Mouse (Mus musculus): ENCODE data around the gene Pbx4.

The Pbx4 gene

DNA sequence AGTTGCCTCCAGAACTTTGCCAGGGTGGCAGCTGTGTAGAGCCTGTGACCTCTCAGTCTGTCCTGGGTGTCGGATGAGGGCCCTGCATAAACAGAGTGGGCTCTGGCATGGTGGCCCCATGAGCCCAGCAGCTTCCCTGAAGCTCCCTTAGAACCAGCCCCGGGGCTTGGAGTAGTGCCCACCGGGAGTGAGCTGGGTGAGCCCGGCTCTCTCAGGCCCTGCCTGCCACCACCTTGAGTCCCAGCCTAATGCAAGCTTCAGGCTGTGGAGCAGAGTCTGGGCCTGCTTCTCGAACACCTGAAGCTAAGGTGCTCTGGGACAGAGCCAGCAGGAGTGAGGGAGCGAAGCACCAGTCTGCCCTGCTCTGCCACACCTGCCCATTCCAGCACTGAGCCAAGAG is 38.6 kb downstream of the Pbx4 start:
- DNase-seq (ENCODE audit: low read depth, low spot score) = no peak

DNA sequence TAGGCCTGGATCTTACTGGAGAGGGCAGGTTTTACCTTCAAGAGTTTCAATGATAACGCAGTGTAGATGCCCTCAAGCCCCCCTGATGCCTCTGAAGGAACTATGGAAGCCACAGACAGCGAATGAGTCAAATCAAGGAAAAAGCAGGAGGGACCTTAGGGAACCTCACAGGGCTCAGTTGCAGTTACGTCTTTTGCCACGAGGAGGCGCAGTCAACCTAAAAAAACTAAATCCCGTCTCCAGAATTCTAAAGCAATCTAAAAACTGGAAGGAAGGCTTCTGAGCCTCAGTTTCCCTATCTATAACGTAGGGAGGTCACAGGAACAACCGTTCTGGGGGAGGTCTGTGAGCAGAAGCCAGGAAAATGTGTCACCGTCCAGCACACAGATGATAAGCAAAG is 41.9 kb downstream of the Pbx4 start:
- DNase-seq (ENCODE audit: low read depth, low spot score) = peak; percentile 90

DNA sequence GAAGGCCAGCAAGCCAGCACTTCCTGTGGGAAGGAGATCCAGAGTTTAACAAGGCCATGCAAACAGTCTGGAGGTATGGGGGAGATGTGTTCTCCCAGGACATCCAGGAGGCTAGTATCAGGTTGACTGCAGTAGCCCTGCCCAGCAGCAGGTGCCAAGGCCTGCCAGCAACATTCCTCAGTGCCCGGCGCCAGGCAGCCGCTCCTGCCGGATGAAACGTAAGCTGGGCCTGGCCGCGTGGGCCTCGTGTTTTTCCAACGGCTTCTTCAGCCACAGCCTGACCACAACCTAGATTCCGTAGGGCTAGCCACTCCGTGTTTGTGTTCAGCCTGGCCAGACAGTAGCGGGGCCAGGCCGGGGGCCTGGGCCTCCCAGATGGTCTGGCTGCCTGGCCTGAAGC is 42.4 kb downstream of the Pbx4 start:
- DNase-seq (ENCODE audit: low read depth, low spot score) = peak; percentile 22

DNA sequence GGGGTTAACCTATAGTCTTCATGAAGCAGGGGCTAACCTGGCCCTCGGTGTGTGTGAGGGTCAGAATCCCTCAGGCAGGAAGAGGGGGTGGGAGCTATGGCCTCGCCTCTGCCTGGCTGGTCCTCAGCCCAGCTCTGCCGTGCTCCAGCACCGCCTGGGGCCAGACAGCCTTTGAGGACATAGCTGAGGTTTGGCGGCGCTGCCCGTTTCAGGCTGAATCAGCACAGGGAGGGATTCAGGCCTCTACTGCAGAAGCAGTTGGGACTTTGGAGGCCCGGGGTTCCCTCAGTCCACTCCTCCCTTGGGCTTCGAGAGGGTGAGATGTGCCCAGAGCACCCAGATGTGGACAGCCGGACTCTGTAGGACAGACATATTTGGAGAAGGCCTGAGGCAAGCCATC is 43.8 kb downstream of the Pbx4 start:
- DNase-seq (ENCODE audit: low read depth, low spot score) = peak; percentile 57

DNA sequence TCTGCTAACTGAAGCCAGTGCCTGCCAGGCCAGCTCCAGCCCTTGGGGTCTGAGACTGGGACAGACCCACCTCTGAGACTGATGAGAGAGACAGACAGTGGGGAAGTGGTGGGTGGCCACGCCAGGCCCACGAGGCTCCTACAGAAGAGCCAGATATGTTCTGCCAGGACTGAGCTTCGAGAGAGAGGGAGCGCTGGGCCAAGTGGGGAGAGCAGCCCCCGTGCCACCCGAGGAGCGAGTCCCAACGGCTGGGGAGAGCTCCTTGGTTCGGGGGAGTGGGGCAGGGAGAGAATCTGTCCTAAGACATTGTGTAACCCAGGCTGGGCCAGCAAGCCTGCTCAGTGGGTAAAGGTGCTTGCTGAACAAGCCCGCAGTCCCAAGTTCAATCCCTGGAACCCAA is 44.7 kb downstream of the Pbx4 start:
- DNase-seq (ENCODE audit: low read depth, low spot score) = no peak

DNA sequence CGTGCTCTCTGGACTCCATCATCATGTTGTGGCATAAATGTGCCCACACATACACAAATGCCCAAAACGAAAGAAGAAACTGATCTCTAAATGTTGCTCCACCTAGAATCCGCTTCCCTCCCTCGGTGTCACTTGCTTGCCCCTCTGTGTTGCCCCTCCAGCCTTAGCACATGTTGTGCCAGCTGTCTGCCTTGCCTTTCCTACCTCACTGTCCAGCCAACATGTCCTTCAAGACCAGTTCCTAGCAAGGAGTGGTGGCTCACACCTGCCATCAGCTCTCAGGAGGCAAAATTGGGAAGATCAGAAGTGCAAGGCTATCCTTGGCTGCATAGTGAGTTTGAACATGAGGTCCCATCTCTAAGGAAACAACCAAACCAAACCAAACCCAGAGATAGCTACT is 45.1 kb downstream of the Pbx4 start:
- no peak for DNase-seq (ENCODE audit: low read depth, low spot score)

DNA sequence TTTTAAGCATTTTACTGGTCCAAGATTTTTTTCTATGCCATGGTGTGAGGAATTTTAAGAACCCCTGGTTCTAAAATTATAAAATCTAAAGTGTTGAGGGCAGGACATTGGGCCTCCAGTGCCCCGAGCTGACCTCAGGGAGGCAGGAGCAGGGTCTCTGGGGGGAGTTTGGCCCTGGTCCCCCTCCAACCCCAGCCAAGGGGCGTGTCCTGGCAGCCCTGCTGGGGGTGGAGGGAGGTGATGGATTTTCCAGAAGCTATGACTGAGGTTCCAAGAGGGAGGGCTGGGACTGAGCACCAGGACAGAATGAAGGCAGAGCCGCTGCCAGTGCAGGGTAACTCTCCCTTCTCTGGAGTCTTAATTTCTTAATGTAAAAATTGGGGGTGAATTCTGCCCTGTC is 45.7 kb downstream of the Pbx4 start:
- DNase-seq (ENCODE audit: low read depth, low spot score) = no peak

DNA sequence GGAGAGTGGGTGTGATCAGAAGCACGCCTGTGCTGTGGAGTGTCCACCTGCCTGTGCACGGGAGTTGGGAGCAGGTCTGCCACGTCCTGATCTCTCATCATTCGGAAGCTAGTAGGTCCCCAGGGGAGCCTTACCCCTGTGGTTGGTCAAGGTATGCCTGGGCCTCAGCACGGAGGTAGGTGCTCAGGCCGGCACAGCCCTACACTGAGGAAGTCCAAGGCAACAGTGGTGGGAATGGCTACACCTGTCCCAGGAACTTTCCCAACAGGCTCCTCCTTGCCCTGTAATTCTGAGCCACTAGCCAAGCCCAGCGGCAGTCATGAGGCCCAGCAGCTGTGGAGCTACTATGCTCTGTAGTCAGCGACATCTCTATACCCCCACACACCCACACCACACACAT is 47.4 kb downstream of the Pbx4 start:
- no peak for DNase-seq (ENCODE audit: low read depth, low spot score)

DNA sequence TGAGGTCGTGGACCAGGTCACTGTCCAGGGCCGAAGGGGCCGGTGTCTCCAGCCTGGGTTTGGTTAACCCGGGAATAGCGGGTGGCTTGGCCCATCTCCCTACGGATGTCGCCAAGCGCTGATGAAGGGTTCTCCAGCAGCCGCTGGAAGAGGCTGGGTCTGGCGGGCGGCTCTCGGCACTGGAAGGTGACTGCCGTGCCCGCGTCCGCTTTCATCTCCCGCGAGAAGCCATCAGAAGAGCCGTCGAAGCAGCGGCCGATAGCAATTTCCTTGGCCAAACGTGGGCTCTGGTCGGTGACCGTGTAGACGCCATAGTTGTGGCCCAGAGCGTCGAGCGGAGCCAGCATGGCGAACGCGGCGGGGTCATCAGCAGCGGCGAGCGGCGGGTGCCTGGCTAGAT is 48.5 kb downstream of the Pbx4 start:
- no peak for DNase-seq (ENCODE audit: low read depth, low spot score)

DNA sequence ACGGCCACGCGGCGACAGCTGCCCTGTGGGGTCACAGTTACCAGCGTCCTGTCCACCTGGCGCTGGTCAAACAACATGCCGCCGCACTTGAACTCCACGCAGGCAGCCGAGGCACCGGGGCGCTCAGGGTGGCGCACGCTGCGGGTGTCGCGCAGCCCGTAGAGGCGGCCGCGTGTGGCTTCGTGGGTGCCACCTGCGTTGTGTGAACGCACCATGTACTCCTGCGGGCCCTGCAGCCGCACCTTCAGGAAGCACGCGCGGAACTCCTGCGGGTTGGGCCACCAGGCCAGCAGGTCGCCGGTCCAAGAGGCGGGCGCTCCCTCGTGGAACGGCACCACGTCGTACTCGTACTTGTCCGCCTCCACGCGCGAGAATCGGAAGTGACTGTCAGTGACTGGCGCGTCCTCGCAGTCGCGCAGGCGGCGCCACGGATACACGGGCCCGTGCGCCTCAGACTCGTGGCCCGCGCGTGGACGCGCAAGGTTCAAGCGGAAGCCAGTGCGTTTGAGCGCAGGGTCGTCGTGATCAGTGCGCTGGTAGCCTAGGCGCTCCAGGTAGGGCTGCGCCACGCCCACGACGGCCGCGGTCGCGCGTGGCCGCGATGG is 49.1 kb downstream of the Pbx4 start:
- no peak for DNase-seq (ENCODE audit: low read depth, low spot score)

DNA sequence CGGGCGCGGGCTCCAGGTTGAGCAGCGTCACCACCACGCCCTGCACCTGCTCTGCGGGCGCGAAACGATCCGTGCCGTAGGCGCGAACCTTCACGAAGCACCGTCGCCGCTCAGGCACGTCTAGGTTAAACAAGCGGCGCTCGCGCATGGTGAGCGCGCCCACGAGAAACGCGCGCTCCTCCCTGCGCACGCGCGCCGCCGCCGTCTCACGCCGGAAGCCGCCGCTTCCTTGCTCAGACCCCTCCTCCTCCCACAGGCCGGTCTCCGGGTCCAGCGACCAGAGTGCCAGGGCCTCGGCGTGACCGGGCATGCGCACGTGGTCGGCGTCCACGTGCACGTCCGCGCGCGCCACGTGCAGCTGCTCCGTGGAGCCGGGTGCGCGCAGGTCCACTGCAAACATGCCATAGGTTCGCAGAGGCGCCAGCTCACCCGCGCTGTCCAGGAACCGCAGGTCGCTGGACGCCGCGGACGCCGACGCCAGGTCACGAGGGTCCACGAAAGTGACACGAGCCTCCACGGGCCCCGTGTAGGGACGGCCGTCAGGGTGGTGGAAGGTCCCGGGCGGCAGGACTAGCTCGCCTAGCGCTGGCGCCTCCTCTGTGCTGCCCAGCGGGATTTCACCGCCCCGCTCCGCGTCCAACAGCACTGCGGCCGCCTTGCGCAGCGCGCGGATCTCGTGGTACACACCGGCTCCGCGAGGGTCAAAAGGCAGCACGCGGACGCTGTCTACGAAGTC is 49.9 kb downstream of the Pbx4 start:
- no peak for DNase-seq (ENCODE audit: low read depth, low spot score)

DNA sequence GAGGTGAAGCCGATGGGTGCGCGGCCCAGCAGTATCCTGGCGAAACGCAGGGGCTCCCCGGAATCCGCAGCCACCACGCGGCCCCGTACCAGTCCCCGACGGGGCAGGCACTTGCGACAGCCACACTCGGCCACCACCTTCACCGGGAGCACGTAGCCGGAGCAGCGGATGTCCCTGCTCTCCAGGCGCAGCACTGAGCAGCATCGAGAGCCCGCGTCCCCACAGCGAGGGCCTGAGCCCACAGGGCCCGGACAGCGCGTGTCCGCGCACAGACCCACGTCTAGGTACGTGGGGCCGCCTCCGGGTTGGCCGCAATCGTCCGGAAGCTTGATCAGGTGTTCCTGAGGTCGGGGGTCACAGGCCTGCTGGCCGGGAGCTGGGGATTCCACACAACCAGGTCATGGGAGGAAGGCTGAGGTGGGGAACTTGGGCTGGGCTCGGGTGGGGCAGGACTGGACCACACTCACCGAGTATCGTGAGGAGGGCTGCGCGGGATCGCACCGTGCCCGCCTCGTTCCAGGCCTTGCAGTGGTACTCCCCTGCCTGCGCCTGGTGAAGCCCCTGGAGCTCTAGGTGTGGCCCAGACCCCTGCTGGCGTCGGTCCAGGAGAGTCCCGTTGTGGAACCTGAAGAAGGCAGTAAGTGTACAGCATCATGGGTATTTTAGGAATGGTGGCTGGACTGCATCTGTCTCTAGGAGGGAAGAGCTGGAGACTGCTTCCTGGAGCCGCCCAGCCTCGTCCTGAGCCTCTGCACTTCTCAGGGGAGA is 50.7 kb downstream of the Pbx4 start:
- no peak for DNase-seq (ENCODE audit: low read depth, low spot score)

DNA sequence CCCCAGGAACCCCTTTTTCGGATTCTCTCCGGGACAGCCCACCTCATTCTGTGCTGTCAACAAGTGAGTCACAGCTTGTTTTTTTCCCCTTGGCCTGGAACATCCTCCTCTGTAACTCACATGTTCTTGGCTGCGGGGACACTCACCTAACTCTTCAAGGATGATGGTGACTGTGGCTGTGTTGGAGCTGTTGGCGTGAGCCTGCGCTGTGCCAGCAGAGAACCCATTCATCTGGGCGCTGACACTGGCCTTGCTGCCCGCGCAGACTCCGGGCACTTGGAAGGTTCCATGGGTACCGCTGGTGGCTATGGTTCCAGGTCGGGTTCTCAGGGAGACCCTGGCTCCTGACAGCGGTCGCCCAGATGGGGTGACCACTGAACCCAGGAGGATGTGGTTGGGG is 51.9 kb downstream of the Pbx4 start:
- no peak for DNase-seq (ENCODE audit: low read depth, low spot score)

DNA sequence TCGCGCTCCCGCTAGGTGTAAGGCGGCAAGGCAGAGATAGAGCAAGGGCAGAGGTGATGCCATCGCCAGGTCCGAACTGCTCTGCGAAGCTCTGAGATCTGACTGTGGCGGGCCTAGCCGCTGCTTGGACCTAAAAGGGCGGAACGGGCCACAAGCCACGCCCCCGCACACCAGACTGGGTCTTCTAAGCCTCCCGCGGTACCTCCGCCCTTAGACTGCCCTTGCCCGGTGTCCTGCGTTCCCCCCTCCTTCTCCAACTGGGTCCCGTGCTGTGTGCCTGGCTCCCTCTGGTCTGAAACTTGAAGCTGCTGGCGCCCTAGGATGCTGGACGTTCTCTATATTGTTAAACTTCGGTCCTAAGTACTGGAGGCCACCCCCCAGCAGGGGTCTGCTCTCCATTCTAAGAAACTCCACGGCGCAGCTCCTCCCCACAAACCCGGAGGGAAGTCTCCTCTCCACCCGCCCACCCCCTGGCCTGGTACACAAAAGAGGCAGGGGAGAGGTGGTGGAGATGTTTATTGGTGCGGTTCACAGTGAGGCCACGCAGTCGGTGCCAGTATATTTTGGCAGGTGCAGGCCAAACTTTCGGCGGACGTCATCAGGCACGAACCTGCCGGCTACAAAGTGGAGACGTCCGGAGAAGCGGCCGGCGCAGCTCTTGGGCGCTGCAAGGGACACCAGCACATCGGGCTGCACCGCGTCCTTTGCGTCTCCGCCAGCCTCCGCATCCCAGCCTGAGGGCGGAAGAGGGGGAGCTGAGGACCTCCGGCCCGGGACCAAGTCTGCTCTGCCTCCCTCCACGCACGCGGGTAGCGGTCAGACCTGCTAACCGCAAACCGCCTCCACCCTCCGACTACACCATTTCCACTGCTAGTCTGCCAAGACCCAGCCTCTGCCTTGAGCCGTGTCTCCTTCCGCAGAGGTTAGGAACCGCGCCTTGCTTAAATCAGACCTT is 55.3 kb downstream of the Pbx4 start, which contains the start of gene Cilp2:
Cilp2 (minus strand) TSS at position 399 of the 955 bp plus-strand sequence.
- DNase-seq (ENCODE audit: low read depth, low spot score) = no peak

DNA sequence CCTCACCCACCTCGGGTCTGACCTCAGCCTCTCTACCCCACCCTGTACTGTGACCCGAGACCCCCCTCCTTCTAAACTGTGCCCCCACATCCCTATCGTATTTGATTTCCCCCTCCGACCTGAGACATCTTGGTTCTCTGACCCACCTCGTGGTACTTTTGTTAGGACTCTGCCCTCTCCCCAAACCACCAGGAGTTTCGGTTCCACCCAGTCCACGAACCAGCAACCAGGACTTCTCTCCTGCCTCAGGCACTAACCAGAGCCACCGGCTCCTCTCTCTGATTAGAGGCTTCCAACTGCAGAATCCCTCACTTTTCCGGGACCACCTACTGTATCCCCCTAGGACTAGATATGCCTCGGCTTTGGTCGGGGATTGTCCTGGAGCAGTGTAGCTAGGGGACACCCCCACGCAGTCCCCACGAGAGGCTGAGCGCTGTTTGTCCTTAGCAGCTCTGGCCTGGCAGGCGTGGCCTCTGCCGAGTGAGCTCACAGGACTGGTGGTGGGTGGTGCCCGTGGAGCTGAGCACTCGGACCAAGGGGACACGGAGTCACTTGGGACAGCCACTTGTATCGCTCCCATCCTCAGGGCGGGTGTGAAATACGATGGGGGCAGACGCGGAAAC is 56.1 kb downstream of the Pbx4 start:
- no peak for DNase-seq (ENCODE audit: low read depth, low spot score)

DNA sequence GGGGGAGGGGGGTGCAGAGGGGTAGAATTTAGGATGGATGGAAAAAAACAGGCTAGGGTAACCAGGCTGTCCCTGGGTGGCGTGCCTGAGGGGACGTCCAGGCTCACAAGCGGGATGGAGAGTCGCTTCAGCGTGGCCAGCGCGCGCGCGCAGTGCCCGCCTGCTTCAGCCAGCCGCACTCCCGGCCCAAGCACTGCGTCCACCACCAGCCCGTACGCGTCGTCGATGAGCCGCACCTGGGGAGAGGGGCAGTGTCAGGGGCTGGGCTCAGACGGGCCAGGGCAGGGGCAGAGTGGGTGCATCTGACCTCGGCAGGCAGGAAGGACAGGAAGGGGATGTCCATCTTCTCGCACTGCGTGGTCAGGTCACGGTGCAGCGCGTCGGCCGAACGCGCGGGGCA is 56.6 kb downstream of the Pbx4 start:
- no peak for DNase-seq (ENCODE audit: low read depth, low spot score)

DNA sequence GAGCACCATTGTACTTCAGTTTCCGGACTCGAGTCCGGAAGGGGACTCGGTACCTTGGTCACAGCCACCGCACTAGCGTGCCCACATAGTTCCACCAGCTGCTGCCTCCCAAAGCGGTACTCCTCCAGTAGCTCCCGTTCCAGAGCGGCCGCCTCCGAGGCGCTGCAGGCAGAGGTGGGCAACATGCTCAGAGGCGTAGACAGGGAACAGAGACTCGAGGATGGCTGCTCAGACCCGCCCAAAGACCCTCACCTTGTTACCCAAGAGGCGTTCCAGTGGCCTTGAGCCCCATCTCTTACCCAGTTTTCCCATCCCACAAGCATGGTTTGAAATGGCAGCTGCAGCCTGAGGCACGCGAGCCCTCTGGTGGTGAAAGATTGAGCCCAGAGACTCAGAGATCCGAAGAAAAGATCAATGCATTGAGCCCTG is 58.5 kb downstream of the Pbx4 start:
- DNase-seq (ENCODE audit: low read depth, low spot score) = peak; percentile 43

DNA sequence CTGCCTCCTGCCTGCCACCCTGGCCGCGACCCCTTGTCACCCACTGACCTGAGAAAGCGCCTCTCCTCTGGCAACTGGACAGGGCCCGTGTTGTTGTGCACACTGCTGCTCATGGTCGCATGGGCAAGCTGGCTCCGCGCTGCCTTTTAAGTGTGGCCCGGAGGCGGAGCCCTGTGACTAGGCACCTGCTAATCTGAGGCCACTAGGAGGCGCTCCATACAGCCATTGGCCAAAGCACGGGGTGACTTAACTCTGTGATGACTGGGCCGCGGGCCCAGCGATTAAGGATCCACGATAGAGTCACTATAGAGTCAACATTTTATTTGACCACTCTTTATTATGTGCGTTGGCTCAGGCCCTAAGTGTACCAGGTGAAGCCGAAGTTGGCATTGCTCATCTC is 61.6 kb downstream of the Pbx4 start:
- DNase-seq (ENCODE audit: low read depth, low spot score) = peak; percentile 72

DNA sequence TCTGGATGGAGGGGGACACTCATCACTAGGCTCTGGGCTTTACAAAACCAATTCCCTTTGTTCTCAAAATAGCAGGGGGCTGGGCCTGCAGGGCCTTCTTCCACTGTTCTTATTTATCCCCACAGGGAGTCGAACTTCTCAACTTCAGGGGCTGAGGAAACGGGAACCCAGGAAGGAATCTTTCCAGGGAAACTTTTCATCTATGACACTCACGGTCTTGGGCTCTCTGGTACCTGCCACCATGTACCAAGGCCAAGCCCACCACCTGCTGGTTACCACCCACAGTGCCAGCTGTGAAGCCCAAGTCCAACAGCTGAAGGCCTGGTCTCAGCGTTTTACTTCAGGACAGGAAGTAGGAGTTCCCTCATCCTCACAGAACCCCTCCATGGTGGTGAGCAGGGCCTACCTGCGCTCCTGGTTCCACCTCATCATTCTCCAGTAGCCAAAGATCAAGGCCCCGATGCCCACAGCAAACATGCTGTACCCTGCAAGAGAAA is 62.6 kb downstream of the Pbx4 start:
- no peak for DNase-seq (ENCODE audit: low read depth, low spot score)

DNA sequence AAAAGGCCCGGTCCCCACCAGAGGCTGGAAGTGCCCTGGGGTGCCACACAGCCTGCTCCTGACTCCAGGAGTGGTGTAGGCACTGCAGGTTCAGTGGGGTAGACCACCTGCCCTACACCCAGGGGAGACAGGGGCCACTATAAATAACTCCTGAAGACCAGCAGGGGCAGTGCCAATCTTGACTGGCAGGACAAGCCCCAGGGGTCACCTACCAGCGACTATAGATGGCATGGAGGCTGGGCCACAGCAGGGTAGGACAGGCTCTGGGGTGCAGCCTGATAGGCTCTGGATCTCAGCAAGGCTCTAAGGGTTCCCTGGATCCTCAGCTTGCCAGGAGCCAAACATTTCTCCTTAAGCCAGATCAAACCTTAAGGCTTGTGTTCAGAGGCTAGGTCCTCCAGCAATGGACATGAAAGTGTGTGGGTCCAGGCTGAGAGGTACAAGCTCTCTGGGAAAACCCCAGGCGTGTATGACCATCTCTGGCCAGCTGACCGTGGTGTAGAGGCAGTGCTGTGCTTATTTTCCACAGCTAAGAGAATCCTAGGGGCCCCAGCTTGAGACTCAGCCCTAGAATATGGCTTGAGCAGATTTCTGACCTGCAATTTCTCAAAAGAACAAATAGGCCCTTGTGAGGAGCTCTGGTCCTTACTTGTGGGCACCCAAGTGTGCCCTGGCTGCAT is 63.6 kb downstream of the Pbx4 start:
- DNase-seq (ENCODE audit: low read depth, low spot score) = no peak
